Mouse (Mus musculus) adrenal gland, adult 2 months (tissue): ENCODE results near the gene Ninj2. TPM values are rescaled to one million over a fixed set of nuclear protein-coding genes. Genes with fewer than 3 reads are reported as not detected.

Experiments used
- DNase-seq: peaks from one replicate; pipeline ENCODE4 v3.0.0; 2021
- polyA plus RNA-seq: library from polyadenylated mRNA; depleted of rRNA; stranded (reverse); fragments of >200 nt; gene quantifications from 2 replicates; pipeline ENCODE4 v1.2.3, GENCODE M21; 2012
- total RNA-seq, 2 experiments: library from RNA; stranded (reverse); gene quantifications; 2 replicates each; pipeline ENCODE4 v1.2.3; 2021

Gene Ninj2
- total and polyA plus RNA-seq, 3 experiments, result not detected

- no peak for DNase-seq
Observed at GRCm38 (mm10) chr6:120134748-120135147, 41.6 kb downstream of the Ninj2 start.

GRCm38 (mm10) chr6:120145439-120145838, 52.3 kb downstream of the Ninj2 start:
- DNase-seq, result peak; percentile 40

DNA sequence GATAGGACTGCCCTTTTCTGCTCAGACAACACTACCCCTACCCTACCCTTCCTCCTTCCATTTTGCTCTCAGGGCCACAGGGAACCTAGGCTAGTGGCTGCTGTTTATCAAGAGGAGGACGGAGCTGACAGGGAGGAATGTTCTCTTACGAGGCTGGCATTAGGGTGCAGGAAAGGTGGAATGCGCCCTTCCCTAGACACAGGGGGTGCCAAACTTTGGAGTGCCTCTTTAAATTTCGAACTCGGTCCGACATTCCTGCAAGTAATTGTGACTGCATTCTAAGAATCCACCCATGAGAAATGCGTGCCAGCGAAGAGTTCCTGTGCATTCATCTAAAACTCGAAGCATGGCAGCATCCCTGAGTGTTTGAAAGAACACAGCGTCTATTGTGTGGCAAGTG, 53.5 kb downstream of the Ninj2 start:
- DNase-seq, result no peak

DNA sequence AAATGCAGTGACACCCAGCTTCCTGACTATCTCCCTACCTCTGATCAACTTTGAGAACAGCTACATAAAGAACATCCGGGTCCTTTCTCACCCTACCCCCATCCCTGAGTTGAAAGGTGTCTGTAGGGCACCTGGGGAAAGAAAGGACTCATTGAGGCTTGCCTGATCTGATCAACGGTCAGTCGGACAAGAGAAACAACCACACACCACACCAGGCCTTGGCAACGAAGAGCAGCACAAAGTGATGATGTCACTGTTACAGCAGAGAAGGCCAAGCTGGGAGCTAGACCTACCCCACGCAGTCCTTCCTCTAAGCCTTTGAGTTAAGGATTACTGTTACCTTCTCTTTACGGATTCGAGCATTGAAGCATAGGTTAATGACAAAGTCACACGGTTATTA, 54.3 kb downstream of the Ninj2 start:
- DNase-seq, result no peak

DNA sequence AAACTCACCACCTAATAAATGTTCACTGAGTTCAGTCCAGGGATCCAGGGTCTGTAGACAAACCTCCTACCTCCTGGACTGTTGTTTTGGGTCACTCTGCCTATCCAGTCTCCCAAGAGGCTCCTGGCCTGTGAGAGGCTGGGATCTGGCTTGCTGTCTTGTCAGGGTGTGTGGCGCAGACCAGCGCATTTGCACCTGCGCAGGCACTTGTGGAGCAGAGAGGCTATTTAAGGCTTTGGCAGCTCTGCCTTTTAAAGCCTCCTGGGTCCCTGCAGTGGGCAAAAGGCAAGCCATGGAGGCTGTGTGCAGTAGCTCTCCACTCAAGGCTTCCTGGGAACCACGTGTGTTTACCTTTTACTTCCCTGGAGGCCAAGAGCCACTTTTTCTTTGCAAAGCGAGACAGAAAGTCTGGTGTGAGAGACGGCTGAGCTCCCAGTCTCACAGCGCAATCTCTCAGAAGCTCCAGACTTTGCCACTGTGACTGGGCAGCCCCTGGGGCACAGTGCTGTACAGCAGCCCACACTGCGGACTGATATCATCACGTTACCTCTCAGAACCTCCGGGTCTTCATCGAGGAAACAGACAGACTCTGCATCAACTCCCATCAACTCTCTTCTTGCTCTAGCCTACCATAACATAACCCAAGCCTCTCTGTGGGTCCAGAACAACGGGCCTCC, 55.7 kb downstream of the Ninj2 start:
- DNase-seq, result no peak

- no peak for DNase-seq
Observed at GRCm38 (mm10) chr6:120149458-120150120, 56.4 kb downstream of the Ninj2 start.

GRCm38 (mm10) chr6:120150206-120150605, 57.1 kb downstream of the Ninj2 start:
- DNase-seq, result no peak

DNA sequence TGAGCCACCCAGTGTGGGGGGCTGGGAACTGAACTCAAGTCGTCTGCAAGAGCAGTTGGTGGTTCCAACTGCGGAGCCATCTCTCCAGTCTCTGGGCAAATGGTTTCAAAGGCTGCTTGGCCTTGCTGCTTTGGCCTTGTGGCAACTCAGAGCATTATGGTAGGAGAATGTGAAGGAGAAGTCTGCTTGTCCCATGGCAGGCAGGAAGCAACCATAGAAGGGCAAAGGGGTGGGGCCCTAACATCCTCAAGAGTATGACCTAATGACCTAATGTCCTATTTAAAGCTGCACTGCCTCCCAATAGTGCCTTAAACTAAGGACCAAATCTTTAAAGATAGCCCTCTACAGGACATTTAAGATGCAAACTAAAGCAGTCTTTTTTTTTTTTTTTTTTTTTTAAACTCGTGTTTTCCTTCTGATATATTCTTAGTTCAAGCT, 58.5 kb downstream of the Ninj2 start:
- no peak for DNase-seq

DNA sequence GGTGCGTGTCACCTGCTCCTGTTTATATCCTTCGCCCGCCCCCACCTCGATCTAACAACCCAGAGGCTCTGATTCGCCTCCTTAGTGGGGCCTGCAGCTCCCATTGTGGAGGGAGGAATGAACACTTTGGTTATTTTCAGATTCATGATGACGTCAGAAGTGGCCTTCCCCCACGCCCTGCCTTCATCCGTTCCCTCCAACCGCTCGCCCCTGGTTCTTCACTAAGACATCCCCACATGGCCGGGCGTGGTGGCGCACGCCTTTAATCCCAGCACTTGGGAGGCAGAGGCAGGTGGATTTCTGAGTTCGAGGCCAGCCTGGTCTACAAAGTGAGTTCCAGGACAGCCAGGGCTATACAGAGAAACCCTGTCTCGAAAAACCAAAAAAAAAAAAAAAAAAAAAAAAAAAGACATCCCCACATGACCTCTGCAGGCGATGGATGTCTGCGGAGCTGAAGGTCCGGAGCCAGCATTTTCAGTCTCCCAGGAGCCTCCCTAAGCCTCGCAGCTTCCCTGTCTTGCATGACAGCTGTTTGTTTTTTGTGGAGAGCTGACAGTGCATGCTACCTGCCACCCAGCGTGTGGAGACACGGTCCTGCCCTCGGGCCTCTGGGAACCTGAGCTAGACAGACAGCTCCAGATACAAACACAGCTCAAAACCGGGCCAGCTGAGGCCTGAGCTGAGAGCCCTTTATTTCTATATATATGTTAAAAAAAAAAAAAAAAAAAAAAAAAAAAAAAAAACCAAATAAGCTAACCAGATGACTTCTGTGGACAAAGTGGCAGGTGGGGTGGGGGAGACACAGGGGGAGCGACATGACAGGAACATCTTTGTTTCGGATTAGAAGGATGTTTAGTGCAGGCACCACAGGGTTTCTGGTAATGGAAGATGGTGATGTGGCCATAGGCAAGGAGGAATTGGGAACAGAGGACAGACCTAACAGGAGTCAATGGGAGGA, 59.9 kb downstream of the Ninj2 start:
- DNase-seq, result no peak

DNA sequence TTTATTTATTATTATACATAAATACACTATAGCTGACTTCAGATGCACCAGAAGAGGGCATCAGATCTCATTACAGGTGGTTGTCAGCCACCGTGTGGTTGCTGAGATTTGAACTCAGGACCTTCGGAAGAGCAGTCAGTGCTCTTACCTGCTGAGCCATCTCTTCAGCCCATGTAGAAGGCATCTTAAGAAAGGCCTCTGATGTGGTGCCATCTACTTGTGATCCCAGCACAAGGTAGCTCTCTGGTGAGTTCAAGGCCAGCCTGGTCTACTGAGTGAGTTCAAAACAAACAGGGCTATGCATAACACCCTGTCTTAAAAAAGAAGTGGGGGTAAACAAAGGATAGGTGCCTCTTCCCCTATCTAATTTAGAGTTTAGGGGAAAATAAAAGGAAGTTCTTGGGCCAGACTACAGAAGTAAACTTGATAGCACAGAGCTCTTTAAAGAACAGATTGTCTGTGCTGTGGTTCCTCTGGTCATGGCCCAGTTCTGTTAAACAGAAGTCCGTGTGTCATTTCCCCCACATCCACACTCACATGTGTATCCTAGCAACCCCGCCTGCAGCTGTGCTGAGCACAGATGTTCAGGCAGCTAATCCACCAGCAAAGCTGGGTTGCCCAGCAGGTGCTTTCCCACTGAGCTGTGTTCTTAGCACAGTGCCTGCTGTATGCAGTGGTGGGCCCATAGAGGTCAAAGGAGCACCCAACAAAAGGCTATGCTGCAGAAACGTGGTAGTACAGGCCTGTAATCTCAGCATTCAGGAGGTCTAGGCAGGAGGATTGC, 61.6 kb downstream of the Ninj2 start:
- DNase-seq, result no peak

- DNase-seq, result no peak
Observed at GRCm38 (mm10) chr6:120155510-120155909, 62.4 kb downstream of the Ninj2 start.

- DNase-seq, result no peak
Observed at GRCm38 (mm10) chr6:120157479-120157878, 64.3 kb downstream of the Ninj2 start.

GRCm38 (mm10) chr6:120159133-120159901, 66.2 kb downstream of the Ninj2 start:
- peak; percentile 38 for DNase-seq

- no peak for DNase-seq
Observed at GRCm38 (mm10) chr6:120162928-120163327, 69.8 kb downstream of the Ninj2 start.

DNA sequence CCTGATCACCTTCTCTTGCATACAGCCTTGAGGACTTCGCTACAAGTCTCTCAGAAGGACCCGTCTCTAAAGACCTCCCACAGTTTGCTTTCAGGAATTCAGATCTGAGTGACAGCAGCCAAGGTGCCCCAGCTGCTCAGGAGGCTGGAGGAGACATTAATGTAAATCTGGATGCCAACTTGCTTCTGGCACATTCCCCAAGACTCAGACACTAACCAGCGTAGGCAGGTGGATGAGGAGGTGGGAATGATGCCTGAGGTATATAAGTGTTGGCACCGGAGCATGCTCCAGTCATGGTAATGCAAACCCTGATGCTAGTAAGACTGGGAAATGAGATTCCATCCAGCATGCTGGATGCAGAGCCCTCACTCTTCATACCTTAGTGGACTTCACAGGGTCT, 71.6 kb downstream of the Ninj2 start:
- DNase-seq, result no peak

DNA sequence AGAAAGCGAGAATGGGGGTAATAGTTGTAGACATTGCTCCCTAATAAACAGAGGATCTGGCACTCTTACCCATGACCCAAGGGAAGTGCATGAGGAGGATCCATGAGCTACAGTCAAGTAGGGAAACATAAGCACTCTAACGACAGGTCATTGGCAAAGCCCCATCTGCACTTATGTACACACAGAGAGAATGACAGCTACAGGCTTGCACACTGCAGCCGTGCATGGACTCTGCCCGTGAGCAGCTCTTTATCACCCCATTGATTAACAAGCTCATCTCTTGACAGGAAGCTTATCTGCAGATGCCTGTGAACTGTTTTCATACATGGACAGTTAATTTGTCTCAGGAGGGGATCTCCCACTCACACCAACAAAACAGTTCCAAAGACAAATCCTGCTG, 74.4 kb downstream of the Ninj2 start:
- no peak for DNase-seq

DNA sequence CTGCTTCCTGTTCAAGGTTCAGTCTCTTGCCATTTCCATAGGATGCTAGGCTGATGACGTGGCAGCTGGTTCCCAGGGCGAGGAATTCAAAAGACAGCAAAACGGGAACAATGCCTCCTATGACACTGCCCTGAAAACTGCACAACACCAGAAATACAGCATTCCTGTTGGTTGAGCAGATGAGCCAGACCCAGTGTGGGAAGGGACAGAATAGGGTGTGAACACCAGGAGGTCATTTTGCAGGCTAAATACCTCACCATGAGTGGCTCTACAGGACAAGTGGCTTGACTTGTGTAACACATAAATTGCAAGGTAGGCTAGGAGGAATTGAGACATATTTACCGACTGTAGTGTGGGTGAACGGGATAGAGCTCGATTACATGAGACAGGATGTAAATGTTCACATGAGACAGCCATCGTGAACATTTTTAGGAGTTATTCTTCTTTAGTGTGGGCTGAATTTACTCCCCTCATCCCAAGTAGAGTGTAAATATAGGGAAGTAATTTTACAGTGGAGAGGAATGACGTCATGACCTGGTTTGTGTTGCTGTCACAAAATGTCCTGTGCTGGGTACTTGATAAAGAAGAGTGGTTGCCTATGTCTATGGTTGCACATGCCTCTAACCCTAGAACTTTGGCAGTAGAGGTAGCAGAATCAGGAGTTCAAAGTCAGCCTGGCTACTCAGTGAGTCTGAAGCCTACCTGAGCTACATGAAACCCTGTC, 79.3 kb downstream of the Ninj2 start:
- DNase-seq, result no peak

DNA sequence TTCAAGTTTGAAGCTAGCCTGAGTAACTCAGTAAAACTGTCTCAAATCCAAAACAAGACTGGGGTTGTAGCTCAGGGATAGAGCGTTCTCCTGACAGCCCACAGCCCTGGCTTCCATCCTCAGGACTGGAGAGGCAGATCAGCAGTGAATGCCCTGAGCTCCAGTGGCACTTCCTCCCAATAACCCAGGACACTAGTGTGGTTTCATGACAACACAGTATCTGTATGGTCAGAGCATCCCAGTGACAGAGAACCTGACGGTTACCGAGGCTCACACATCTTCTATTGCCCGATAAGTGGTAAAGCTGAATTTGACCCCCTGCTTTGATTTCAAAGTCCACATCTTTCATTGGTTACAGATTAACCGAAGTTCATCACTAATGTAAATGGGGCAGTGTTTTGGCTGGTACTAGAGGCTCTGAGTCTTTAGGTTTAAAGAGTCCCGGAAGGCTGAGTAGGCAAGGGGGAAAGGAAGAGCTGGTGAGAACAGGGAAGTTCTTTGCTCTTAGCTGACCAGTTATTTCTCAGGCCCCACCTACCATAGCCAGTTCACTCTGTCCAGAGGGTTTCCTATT, 81.0 kb downstream of the Ninj2 start:
- no peak for DNase-seq

DNA sequence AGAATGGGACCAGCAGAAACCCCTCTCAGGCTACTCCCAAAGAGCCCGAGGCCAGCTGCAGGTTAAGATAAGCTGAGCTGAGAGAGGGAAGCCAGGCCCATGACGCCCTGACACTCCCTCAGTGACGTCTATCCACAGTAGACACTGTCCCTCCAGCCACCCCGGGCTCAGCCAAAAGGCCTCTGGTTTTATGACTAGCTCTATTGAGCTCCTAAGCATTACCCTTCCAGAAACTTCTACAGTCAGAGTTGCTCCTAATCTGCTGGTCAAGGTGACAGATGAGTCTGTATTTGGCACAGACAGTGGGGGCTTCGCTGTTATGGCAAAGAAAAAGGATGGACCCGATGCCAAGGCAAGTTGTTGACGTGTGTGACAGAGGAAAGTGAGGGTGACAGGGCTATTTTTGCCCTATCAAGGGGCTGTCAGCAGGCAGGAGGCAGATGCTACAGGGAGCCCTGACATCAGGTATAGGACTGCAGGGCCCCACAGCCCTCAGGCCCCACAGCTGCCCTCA, 81.5 kb downstream of the Ninj2 start:
- DNase-seq, result no peak

DNA sequence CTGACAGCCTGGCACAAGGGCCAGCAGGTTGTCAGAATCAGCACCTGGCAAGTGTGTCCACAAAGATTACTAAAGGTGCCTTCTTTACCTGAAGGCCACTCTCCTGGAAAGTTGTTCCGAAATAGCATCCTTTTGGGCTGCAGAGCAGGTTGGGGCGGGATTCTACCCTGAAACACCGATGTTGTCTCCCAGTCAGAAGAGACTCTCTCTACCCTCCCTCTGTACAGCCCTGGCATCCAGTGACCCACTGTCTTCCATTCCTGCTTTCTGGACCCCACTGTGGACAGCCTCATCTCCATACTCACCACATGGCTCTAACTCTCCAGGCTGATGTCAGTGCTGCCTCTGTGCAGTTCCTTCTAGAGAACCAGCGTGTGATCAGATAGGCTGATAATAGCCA, 82.5 kb downstream of the Ninj2 start:
- no peak for DNase-seq
